Mouse (Mus musculus) layer of hippocampus, adult 11-12 months (tissue): ENCODE data around the gene Tmem132d.

Experiments
- DNase-seq: peaks from one replicate; pipeline ENCODE4 v3.0.0; 2022; ENCODE audit warnings: low spot score

Tmem132d gene

GRCm38 (mm10) chr5:128432916-128433315 is at the start of gene Tmem132d:
Gene Tmem132d, minus strand, starts transcription at chr5:128433077.
- DNase-seq: peak; percentile 62

- DNase-seq: no peak
Measured at GRCm38 (mm10) chr5:128480816-128481215, 47.9 kb upstream of the Tmem132d start.

- DNase-seq: no peak
Measured at GRCm38 (mm10) chr5:128475372-128475771, 42.5 kb upstream of the Tmem132d start.

GRCm38 (mm10) chr5:128469812-128470211 is 36.9 kb upstream of the Tmem132d start:
- DNase-seq: no peak

GRCm38 (mm10) chr5:128464514-128464913 is 31.6 kb upstream of the Tmem132d start:
- no peak for DNase-seq

- no peak for DNase-seq
Measured at GRCm38 (mm10) chr5:128460605-128461004, 27.7 kb upstream of the Tmem132d start.

- no peak for DNase-seq
Measured at GRCm38 (mm10) chr5:128455732-128456131, 22.9 kb upstream of the Tmem132d start.

- no peak for DNase-seq
Measured at GRCm38 (mm10) chr5:128452196-128452595, 19.3 kb upstream of the Tmem132d start.

- no peak for DNase-seq
Measured at GRCm38 (mm10) chr5:128450808-128451207, 17.9 kb upstream of the Tmem132d start.

GRCm38 (mm10) chr5:128444876-128445275 is 12.0 kb upstream of the Tmem132d start:
- no peak for DNase-seq

GRCm38 (mm10) chr5:128443848-128444247 is 11.0 kb upstream of the Tmem132d start:
- DNase-seq: no peak

- DNase-seq: no peak
Measured at GRCm38 (mm10) chr5:128441121-128441520, 8.2 kb upstream of the Tmem132d start.

- peak; percentile 64 for DNase-seq
Measured at GRCm38 (mm10) chr5:128439828-128440227, 7.0 kb upstream of the Tmem132d start.

GRCm38 (mm10) chr5:128438078-128438477 is 5.2 kb upstream of the Tmem132d start:
- DNase-seq: no peak

GRCm38 (mm10) chr5:128436909-128437308 is 4.0 kb upstream of the Tmem132d start:
- peak; percentile 90 for DNase-seq

GRCm38 (mm10) chr5:128435683-128436082 is 2.8 kb upstream of the Tmem132d start:
- DNase-seq: no peak

GRCm38 (mm10) chr5:128433786-128434185 is 909 bp upstream of the Tmem132d start:
- no peak for DNase-seq

GRCm38 (mm10) chr5:128432422-128432821 is 455 bp downstream of the Tmem132d start:
- no peak for DNase-seq

GRCm38 (mm10) chr5:128424636-128425035 is 8.2 kb downstream of the Tmem132d start:
- DNase-seq: no peak

- no peak for DNase-seq
Measured at GRCm38 (mm10) chr5:128424213-128424612, 8.7 kb downstream of the Tmem132d start.

GRCm38 (mm10) chr5:128422090-128422489 is 10.8 kb downstream of the Tmem132d start:
- no peak for DNase-seq

GRCm38 (mm10) chr5:128418149-128418710 is 14.6 kb downstream of the Tmem132d start:
- DNase-seq: no peak

GRCm38 (mm10) chr5:128414056-128414455 is 18.8 kb downstream of the Tmem132d start:
- no peak for DNase-seq

- DNase-seq: no peak
Measured at GRCm38 (mm10) chr5:128412306-128412705, 20.6 kb downstream of the Tmem132d start.
